Mouse (Mus musculus) frontal cortex, postnatal 36 days (tissue): ENCODE measurements around the gene Whamm.
A peak's percentile ranks its signal among the peaks of the same experiment; 100 is the strongest.

Source experiments
- DNase-seq, 2 experiments: peaks; one replicate each; pipeline ENCODE4 v3.0.0; 2022; ENCODE audit warnings: low spot score in 2 of 2

Whamm gene

DNA sequence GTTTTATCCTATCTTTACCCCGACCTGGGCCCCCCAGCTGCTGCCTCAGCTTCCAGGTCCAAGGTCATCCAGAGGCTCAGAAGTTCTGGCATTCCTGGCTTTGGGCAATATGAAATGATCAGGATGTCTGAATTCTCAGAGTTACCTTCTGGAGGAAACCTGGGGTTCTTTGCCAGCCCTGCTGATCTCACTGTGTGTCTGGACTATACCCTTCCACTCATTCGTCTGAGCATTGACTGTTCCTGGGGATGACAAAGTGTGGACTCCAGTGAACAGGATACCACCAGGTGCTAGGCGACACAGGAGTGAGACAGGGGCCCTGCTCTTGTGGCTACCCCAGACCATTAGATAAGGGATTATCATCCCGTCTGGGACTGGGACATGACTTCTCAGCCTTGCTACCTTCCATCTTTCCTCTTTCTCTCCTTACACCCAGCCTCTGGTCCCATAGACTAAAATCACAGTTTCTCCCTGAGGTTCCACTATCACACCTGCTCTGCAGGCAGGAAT lies 7.5 kb upstream of the Whamm start:
- no peak for DNase-seq

DNA sequence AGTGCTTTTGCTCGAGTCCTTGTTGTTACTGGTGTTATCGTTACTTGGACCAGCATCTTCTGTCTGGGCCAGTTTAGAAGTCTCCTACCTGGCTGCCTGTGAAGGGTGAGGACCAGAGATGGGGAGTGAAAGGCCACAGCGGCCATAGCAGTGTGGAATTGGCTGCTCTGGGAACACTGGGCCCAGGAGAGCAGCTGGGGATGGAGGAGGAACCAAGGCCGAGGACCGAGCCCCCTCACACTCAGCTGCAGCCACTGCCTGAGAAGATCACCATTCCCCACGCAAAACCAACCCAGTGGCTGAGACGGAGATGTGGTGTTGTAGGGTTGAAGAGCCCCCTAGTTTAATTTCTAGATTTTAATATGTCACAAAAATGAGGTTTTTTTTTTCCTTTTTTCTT lies 6.3 kb upstream of the Whamm start:
- DNase-seq: no peak

DNA sequence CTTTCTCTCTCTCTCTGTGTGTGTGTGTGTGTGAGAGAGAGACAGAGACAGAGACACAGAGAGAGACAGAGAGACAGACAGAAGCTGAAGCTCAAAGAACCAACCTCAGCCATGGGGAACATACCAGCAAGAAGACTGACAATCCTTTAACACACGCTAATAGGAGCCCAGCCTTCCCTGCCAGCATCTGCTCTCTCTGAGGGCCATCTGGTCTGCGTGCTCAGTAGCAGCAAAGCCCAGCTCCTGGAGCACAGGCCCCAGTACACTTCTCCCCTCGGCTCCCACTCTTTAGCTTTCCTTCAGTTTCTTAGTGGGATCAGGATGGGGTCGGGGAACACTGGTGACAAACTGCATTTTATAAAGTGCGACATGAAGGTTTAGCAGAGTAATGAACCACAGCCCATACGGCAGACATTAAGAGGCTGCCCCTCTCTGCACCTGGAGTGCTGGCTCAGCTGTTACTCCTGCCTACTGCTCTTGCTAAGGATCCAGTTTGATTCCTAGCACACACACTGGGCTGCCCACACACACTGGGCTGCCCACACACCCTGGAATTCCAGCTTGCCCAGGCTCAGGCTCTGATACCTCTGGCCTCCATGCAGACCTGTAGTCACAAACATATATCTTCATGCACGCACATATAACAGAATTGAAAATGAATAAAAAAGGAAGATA lies 5.5 kb upstream of the Whamm start:
- peak; percentile 24 to 29 for DNase-seq

DNA sequence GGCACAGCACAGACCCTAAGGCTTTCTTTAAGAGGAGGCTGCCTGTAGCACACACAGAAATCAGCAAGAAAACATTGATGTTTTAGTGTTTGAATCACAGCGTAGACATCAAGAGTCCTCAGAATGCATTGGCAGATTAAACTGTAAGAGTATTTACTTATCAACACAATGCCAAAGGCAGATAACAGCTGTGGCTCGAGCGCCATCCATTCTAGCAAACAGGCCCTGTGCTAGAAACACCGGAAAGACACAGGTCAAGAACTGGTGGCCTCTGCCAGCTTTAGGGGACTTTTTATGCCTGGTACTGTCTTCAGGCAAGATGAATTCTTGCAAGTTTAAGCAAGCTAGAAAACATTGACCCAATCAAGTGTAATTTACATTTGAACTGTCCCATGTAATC lies 4.7 kb upstream of the Whamm start:
- DNase-seq: no peak

DNA sequence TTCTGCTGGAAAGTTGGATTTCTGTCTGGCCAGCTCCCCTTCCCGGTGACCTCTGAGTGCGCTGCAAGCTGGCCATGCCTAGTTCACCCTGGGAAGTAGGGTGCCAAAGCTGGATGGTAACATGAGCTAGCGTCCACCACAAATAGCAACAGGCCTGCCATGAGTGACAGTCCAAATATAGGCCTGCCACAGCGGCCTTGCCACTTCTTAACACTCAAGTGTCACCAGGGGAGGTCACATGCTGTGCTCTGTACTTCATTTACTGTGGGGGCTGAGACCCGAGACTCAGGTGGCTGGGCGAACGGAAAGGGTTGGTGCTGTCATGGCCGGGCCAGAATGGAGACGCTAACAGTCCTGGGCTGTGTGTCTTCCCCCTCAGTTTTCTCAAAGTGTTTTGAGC lies 4.2 kb upstream of the Whamm start, which contains the start of gene Fsd2:
TSS of gene Fsd2 (minus strand) at position 53 of the 400 bp plus-strand sequence.
- no peak for DNase-seq

DNA sequence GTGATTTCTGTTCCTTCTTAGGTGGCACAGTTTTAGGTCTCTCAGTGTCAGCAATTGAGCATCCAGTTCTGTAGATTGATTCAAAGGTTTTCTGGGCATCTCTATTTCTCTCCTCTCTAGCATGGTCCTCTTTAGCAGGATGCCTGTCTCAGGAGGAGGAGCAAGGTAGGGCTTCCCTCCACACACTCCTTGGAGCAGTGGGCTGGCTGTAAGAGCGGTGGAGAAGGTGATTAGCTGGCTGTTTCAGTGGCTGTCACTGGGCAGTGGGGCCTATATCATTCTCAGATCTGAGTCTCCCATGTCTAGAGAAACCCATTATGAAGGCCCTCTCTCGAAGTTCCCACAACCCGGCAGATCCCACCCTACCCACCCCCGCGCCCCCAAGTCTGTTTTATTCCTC lies 3.7 kb upstream of the Whamm start:
- no peak for DNase-seq

DNA sequence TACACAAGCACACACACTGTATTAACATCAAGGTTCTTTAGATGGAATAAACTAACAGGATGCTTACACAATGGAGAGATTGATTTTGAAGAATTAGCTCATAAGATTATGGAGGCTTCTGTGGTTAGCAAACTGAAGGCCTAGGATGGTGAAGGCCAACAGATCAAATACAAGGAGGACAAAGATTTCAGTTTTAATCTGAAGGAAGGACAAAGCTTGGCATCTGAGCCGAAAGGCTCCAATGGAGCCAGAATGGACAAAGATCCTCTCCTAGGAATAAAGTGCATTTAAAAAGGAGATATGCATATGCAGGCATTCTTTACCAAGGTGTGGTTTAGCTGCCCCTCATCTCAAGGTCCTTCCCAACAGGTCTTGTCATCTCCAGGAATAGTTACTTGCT lies 1.2 kb upstream of the Whamm start:
- no peak for DNase-seq

DNA sequence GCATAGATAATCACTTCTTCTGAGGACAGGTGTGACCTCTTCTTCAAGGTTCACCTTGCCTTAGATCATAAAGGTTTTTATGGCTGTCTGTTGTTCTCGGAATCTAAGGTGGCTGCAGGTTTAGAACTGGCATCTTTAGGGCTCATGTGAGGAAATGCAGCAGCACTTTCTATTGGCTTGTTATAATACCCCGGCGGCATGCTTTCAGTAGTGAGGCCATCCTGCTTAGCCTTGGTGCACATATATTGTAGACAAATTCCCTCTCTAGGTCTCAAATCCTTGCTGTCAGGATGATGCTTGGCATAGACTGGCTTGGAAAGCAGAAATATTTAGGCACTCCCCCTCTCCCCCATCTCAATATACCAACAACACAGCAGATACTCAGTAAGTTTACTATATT lies 795 bp upstream of the Whamm start:
- no peak for DNase-seq

DNA sequence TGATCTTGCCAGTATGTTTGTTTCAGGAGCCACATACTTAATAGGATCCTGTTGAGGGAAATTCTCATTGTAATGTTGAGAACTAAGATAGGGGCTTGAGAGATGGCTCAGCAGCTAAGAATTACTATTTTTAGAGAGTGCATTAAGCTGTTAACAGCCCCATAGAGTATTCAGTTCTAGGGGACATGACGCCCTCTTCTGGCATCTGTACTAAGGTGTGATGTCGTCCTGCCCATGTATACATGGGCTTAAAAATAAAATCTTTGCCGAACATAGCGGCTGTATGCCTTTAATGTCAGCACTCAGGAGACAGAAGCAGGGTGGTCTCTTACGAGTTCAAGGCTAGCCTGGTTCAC lies 336 bp upstream of the Whamm start:
- no peak for DNase-seq

DNA sequence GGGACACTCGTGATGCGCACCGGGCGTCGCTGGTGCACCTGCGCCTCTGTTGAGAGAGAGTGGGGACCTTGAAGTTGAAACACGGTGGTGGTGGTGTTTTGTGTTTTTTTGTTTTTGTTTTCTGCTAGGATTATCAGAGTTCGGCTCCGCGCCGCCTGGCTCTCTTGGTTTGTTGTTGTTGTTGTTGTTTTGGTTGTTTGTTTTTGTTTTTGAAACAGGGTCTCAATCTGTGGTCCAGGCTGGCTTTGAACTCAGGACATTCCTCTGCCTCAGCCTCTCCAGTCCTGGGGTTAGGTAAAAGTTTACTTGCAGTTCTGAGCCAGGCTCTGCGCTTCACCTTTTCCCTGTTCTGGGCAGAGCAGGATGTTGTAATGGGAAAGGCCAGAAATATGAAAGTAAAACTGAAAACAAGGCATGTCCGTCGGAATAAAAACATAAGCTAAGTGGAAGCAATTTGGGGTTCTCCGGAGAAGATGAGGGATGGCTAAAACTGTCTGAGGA lies 925 bp downstream of the Whamm start:
- DNase-seq: no peak

DNA sequence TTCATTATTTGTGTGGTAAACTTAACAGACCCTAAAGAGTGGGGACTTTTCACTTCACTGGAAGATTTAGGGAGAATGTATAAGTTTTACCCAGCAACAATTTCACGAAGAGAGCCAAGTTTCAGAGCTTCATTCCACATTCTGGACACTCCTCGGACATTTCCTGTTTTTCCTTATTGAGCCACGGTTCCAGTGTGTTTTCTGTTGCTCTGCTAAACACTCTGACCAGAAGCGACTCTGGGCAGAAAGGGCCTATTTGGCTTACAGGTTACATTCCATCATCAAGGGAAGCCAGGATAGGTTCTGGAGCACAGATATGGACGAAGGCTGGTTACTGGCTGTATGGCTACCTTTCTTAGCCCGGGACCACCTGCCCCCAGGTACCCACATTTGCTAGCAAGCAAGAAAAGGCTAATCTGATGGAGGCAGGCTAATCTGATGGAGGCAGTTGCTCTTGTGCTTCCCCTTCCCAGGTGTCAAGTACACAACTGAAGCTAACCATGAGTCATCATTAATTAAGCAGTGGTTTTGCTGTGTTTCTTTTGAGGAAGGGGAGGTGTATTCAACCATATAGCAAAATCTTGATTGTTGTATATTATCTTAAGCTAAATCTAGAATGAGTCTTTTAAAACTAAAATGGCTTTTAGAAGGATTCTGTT lies 1.7 kb downstream of the Whamm start:
- DNase-seq: no peak

DNA sequence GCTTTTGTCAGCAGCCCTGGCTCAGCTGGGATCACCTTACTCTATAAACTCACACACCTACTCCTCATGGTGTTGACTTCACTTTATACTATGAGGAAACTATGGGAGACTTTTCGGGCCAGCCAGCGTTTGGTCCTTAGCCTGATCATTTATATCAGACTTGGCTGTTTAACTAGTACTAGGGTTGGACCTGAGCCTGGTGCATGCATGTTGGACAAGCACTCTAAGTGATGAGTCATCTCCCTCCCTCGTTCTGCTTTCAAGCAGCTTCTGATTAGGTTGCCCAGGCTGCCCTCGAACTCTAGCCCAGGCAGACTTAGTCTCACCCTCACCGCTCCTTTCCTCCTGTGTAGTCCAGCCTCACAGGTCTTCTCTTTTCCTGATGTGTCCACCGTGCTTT lies 2.3 kb downstream of the Whamm start:
- no peak for DNase-seq

DNA sequence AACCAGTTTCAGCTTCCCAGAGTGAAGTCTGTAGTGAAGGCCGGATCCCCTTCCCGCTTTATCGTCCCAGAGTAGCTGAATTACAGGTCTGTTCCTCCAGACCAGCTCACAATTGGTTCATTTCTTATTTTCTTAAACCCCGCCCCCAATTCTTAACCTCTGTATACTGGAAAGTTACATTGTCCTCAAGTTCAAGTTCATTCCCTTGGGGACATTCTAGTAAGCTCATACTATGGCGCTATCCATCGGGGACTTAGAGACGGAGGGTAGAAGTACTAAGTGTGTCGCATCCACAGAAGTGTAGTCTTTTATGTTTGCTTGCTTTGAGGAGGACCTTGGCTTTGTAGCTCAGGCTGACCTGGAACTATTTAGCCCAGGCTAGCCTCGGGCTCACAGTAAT lies 2.8 kb downstream of the Whamm start:
- DNase-seq: no peak

DNA sequence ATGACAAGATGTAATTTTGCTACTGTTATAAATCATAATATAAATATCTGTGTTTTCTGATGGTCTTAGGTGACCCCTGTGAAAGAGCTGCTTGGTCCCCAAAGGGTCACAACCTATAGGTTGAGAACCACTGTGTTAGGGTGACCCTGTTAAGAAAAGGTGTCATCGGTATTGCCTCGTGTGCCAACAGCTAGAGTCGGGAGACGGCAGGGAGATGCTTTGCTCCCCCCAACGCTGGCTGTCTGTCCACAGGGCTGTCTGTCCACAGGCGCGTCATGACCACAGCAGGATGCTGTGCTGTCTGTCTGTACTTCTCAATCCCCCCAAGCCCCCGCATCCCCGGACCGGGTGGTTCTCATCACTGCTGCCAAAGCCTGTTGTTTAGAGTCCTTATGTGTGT lies 4.5 kb downstream of the Whamm start:
- DNase-seq: no peak

DNA sequence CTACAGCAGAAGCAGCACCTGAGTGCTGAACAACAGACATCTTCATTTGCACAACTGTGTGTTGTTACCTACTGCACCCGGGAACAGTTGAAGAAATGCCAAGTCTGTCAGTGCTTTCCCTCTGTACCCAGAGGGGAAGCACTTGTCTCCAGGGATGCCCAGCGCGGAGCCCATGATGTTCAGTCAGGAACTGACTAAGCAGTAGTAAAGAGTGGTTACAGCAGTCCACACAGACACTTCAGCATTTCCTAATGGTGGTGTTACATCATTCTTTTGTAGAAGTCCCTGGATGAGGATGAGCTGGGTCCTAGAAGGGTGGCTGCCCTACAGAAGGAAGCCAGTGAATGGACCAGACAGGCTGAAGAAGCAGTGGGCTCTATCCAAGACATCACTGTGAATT lies 6.8 kb downstream of the Whamm start:
- no peak for DNase-seq

DNA sequence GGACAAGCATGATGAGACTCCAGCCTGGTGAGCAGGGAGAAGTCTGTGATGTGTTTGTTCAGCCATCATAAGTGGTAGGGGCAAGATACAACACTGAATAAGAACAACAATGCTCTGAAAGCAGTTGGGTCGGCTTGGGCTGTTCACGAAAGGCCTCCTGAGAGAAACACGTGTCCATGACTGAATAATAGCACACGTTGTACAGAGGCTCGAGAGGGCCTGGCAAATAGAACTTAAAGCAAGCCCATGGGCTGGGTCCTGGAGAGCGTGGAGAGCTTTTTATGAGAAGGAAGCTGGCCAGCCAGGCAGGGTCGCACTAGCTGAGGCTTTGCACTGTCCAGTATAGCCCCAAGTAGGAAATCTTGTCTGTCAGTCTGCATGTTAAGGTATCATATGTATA lies 7.3 kb downstream of the Whamm start:
- no peak for DNase-seq

DNA sequence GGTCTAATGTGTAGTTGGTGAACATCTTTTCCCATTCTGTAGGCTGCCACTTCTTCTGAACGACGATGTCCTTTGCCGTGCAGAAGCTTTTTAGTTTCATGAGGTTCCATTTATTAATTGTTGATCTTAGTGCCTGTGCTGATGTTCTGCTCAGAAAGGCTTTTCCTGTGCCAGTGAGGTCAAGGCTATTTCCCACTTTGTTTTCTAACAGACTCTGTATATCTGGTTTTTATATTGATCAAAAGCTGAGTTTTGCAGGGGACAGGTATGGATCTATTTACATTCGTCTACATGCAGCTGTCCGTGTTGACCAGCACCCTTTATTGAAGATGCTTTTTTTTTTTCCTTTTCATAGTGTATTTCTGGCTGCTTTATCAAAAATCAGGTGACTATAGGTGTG lies 8.2 kb downstream of the Whamm start:
- DNase-seq: no peak

DNA sequence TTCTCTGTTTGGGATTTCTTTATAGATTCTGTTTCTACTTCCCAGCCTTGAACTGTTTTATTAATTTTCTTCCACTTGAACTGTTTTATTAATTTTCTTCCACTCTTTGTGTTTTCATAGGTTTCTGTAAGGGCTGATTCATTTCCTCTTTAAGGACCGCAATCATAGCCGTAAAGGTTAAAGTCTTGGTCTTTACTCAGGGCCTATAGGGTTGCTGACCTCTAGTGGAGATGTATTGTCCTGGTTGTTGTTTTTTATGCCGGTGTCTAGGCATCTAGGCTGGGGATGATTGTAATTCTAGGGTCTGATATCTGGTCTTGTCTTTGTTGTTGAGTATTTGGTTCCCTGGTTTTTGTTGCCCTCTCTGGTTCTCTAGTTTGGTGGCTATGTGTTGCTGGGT lies 12.4 kb downstream of the Whamm start:
- no peak for DNase-seq

DNA sequence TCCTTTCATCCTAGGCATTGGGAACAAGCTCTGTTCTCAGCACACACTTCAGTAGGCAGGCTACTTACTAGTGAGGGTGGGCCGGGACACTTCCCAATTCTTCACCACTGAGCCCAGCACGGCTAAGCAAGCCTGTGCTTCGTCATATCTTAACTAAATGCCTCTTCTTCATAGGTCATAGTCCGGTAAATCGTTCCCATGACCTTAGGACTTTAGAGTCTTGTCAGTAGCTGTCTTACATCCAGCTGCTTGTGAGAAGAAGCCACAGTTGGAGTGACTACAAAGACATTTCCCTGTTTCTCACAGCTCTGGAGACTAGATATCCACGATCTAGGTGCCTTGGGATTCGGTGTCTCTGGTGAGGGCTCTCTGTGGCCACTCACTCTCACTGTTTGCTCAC lies 14.3 kb downstream of the Whamm start:
- no peak for DNase-seq

DNA sequence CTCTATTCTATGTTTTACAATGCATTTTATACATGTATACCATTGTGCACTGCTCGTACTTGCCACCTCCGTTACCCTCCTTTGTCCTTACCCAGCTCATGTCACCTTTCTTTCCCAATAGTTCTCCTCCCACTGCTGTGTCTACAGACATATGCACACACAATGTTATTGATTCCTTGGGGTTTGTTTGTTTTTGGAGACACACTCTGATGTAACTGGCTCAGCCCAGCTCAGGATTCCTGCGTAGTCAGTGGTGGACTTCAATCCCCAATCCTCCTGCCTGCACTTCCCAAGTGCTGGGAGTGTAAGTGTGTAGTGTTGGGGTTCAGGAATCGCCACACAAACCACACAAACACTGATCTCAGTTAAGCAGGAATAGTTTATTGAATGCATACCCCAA lies 16.2 kb downstream of the Whamm start:
- no peak for DNase-seq

DNA sequence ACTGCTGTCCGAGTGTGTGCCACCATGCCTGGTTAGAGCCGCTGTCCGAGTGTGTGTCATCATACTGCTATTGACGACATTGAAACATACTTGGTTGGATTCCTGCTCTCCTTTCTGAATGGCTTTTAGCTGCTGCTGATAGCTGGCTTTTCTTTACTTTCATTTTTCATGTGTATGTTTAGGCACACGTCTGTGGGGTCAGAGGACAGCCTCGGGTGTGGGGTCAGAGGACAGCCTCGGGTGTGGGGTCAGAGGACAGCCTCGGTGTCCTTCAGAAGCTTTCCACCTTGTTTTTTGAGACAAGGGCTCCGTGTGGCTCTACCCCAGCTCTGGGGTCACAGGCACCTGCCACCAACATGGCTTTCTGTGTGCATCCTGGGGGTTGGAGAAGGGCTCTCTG lies 21.6 kb downstream of the Whamm start:
- DNase-seq: no peak

DNA sequence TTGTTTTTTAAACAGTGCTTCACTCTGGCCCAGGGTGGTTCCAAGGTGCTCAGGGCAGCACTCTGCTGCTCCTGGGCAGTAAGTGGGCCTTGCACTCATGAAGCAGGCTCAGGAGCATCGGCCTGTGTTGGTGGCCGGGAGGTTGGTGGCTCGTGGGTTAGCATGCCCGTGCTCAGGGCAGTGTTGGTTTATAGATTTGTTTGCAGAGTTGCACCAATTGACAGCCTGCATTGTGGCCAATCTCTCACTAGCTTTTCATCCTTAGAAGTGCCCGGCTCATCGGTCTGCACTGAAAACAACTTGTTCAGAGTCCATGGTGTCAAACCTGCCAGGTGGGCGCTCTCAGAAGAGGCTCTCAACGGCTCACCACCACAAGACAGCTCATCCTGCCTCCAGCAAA lies 22.3 kb downstream of the Whamm start:
- no peak for DNase-seq

DNA sequence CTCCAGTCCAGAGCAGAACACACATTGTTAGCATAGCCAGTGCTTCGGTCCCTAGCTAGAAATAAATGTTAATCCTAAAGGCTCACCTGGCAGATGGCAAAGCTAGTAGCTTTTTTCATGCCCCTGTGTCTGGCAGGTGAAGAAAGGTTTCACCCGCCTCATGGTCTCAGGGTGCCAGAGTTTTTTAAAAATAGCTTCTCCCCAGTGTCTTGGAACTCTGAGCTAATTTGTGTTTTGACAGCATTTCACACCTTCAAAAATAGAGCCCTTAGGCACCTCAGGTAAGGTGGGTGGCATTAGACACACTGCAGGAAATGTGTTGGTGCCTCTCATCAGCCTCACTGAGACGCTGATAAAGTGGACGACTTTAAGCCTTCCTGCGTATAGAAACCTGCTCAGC lies 24.0 kb downstream of the Whamm start:
- no peak for DNase-seq

DNA sequence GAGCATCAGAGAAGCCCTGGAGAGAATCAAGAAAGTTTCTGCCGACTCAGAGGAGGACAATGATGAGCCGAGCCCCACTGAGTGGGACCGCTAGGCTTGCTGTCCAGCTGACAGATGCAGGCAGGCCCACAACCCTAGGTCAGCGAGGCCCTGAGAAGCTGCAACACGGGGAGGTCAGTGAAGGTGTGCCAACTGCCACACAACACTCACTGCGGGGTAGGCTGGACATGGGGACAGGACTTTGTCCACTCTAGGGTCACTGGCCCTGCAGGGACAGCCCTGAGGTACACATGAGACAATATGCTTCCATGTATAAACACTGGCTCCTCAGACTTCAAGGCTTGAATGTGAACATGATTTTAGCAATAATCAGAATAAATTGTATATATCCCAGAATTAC lies 25.0 kb downstream of the Whamm start:
- no peak for DNase-seq
